Mouse (Mus musculus) right cerebral cortex, adult 2 months (tissue): ENCODE results near the gene Arf6.
A peak's percentile ranks its signal among the peaks of the same experiment; 100 is the strongest.
"Not testable (repeated sequence)": the region's sequence is repeated elsewhere in the genome, so short reads cannot be mapped to it uniquely, and the experiment has no call there.

ENCODE experiments used
- DNase-seq, 2 experiments: peaks; one replicate each; pipeline ENCODE4 v3.0.0; 2021 to 2022; ENCODE audit warnings: low spot score in 2 of 2

The Arf6 gene

DNA sequence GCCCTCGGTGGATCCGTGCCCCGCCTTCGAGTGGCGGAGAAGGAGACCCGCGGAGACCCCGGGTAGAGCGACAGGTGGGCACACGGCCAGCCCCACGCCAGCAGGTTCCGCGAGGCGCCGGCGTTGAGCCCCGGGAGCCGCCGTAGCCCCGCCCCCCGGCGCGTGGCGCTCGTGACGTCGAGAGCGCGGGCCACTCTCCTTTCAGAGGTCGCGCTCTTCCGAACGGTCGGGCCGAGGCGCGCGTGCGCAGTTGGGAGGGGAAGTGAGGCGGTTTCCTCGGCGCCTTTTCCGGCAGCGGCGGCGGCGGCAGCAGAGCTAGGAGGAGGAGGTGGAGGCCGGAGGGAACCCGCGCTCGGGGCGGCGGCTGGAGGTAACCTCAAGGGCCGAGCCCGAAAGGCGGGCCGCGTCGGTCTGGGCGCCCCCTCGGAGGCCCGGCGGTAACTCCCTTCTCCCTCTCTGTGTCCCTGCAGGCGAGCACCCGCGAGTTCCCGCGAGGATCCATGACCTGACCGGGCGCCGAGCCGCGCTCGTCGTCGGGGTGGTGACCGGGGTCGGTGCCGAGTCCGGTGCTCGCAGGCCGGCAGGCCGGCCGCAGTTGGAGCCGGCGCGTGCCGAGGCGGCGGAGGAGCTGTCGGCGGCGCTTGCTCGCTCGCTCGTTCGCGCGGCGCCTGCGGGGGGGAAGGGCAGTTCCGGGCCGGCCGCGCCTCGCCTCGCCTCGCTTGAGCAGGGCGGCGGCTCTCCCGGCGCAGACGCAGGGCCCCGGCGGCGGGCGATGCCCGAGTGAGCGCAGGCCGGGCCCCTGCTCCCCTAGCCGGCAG, at the start of gene Arf6, which contains the start of gene Gm9887:
Arf6 (plus strand) TSS at position 297 of the 818 bp plus-strand sequence.
Gm9887 (minus strand) TSS at position 605 of the 818 bp plus-strand sequence.
- DNase-seq: peak; percentile 96 to 97

DNA sequence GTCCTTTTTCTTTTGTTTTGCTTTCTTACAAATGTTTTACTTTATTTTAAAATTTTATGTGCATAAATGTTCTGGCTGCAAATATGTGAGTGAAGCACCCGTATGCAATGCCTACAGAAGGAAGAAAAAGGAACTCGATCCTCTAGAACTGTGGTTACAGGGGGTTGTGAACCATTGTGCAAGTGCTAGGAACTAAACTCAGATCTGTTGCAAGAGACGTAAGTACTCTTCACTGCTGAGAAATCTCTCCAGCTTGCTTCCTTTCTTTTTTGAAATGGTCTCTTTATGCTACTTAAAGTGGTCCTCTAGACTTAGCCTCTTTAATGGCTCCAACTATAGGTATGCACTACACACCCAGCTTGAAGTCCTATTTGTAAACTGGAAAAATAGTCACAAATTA, 40.8 kb upstream of the Arf6 start:
- no peak for DNase-seq

DNA sequence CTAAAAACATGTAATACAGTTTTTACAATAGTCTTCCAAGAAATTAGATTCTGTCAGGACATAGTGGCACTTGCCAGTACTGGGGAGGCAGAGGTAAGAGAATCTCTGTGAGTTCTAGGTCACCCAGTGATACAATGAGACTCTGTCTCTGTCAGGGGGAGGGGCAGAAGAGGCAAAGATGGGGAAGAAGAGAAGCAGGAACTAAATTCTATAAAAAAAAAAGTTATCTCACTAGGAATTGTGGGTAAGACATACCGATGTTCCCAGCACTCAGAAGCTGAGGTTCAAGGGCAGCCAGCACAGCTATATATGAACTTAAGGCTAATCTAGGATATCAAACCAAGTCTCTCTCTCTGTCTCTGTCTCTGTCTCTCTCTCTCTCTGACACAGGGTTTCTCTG, 39.8 kb upstream of the Arf6 start:
- DNase-seq: no peak

DNA sequence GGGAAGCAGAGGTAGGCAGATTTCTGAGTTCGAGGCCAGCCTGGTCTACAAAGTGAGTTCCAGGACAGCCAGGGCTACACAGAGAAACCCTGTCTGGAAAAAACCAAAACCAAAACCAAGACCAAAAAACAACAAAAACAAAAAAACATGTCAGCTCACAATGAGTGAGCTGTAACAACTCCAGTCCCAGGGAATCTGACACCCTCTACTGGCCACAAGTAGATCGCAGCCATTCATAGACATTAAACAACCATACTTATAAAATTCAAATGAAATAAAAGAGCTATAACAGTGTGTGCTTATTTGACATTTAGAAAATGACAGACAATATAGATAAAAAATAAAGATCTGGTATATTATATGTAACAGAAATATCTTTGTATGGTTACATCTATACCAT, 38.4 kb upstream of the Arf6 start:
- peak in 1 of 2 experiments; percentile 35 for DNase-seq

- DNase-seq: no peak
Observed at GRCm38 (mm10) chr12:69349928-69350327, 22.0 kb upstream of the Arf6 start.

DNA sequence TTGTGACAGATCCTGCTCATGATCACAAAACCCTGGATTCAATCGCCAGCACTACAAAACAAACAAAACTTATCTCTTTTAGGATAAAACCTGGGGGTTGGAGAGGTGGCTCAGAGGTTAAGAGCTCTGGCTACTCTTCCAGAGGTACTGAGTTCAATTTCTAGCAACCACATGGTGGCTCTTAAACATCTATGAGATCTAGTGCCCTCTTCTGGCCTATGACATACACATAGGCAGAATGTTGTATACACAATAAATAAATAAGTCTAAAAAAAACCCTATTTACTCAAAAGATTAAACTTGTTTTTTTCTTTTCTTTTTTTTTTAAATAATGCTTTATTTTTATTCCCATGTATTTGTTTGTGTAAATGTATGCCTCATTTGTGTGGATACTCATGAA, 20.3 kb upstream of the Arf6 start:
- DNase-seq: no peak

DNA sequence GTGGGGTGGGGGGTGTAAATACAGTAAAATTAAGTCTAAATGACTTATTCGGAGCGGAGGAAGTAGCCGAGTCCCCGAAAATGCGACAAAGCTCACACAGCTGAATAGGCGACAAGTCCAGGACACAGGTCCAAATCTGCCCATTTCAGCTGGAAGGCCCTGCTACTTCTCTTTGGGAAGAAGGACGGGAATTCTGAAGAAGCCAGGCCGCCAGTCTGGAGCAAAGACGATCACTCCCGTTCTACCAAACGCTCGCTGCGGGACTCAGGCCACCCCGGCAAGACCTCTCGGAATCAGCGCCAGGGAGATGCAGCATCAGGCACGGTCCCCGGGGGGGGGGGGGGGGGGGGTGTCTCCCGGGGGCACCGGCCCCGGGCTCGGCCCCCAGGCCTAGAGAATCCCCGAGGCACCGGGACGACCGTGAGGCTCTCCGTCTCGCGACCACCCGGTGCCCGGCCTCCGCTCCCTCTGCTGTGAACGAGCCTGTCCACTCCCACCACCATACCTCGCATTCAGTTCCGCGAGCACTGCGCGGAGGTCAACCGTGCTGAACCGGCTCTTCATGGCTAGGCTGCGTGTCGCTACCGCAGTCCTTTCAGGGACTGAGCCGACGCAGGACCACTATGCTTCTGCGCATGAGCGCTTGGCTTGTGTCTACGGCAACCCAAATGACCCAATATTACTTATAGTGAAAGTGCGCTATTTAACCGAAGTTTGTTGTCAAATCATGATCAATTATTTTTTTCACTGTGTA, 15.2 kb upstream of the Arf6 start, which contains the start of gene Nemf:
Nemf (minus strand) TSS at position 620 of the 754 bp plus-strand sequence.
- peak; percentile 90 to 91 for DNase-seq

DNA sequence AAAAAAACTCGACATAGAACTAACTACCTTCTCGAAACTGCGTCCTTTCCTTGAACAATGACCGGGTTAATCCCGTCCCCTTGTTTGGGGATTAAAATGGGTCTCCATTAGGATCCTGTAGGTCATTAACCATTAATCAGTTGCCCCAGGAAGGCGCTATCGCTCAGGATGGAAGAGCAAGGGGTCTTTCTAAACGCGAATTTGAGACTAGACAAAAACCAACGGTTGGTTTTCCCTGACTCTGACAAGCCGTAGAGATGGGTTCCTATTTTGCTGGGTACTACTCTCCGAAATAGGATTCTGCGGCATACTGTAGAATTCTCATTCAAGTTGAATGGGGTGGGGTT, 14.7 kb upstream of the Arf6 start:
- no peak for DNase-seq

DNA sequence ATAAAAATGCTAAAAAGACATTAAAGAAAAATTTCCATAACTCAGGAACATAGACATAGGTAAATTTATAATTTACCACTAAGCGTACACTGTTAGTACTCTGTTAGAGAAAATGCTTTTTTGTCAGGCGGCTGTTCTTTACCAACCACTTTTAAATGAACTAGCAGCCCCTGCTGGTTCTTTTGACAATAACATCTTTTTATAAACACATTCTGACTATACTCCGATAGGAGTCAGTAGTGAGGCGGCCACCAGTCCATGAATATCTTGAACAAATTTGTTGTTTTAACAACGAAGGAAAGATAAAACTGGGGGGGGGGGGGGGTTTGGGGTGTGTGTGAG, 11.3 kb upstream of the Arf6 start:
- DNase-seq: peak; percentile 49 to 77

DNA sequence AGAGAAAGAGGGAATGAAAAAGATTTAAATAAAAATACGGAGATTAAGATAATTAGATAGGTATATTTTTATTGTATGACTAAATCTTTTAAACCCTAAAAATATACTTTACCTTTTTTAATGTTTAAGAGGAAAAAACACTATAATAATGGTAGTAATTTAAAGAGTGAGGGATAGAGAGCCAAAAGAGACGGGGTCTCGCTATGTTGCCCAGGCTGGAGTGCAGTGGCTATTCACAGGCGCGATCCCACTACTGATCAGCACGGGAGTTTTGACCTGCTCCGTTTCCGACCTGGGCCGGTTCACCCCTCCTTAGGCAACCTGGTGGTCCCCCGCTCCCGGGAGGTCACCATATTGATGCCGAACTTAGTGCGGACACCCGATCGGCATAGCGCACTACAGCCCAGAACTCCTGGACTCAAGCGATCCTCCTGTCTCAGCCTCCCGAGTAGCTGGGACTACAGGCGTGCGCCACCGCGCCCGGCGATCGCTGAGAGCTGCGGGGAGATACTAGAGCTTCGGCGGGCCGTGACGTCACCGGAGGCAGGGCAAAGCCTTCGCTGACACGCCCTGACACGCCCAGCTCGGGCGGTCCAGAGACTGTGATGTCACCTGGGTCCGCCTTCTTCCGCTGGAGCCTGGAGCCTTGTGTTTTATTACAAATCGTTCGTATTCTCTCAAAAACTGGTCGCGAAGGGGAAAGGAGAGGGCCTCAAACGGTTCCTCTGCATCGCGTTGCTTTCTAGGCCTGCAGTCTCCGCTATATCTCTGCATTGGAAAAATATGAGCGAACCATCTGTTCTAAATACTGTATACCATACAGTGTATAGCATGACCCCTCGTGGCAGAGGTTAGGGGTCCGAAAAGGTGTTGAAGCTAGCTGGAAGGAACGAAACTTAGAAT, 10.7 kb upstream of the Arf6 start:
- peak; percentile 99 for DNase-seq

DNA sequence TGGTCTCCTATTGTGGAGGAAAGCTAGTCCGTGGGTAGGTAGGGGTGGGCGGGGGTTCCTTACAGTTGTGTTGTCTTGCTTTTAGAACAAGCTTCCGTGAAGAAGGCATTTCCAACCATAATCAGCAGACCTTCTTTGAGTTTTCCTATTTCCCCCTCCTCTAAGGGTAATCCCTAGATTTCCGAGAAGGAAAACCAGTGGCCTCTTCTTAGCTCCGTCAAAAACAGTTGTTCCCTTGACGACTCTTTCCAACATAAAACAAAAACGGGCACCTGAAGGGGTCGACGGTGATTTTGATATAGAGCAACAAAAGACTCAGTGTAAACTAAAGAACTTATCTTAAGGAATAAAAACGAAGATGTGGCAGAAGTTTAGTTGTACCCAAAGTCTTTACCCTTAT, 10.0 kb upstream of the Arf6 start:
- DNase-seq: no peak

DNA sequence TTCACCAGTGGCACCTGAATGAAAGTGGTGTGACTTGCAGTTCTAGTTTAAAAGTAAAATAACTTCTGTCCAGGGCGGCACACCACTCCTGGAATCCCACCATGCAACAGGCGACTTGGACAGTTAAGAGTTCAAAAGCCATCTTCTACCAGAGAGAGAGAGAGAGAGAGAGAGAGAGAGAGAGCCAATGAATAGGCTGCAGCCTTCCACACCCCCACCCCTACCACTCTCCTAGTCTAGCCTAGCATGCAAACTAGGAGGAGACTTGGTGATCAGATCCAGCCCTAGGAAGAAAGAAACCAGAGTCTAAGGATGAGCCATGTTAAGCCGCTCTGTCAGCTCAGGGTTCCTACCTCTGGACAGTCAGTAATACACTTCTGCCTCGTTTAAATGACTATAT, 9.6 kb upstream of the Arf6 start:
- no peak for DNase-seq

DNA sequence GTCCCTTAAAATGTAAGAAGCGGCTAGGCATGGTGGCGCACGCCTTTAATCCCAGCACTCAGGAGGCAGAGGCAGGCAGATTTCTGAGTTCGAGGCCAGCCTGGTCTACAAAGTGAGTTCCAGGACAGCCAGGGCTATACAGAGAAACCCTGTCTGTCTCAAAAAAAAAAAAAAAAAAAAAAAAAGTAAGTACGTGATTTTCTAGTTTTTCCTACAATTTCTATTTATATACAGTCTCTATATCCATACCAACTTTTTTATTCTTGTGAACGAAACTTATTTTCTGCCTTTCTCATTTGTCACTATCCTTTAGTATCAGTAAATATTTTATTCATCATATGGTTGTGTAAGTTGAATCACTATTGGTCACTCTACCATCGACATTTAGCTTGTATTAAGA, 8.8 kb upstream of the Arf6 start:
- not testable (repeated sequence) for DNase-seq

DNA sequence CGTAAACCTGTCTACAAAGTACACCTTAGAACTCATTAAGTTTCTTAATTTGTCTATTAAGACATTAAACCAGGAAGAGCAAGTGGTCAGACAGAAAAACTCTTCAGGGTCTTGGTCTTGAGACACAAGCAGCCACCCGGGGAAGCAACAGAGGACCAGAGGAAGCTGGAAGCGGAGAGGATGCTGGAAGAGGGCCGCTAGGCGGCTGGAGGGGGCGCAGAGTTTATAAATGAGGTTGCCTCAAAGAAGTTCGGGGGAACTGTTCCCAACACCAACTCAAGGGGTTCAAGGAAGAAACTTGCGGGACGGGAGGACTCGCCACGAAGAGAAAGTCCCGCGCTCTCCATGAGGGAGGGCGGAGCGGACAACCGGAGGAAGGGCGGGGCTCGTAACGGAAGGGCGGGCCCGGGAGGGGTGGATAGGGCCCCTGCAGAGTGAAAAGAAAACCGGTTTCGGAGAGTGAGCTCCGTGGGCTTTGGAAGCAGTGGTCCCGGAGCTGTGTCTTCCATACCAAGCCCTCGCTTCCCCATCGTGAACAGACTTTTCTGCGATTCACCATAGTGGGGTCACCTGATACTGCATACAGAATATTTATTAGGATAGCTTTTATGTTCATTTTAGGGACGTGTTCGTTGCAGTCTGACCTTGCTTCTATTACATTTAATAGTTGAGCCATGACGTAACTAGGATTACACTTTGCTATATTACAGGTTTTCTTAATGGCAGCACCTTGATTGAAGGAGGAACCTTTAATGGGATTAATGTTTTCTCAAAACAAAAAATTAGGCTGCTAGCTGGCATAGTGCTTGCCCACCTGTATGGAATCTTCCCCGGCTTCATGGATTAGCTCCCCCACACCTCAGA, 7.8 kb upstream of the Arf6 start:
- peak; percentile 64 to 67 for DNase-seq

GRCm38 (mm10) chr12:69365757-69366156, 6.2 kb upstream of the Arf6 start:
- DNase-seq: no peak

DNA sequence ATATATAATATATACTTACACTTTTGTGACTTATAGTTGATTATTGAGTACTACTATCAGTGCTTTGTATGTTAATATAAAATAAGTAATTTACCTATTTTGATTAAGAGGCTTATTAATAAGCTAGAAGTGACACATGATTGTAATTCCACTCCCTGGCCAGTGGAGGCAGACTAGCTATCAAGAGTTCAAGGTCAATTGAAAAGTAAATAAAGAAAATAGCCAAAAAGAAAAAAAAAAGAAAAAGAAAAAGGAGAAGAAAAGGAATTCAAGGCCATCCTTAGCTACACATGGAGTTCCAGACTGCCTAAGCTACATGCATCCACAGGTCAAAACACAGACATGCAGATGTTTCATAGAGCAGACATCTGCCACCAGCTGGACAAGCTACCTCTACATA, 5.5 kb upstream of the Arf6 start:
- no peak for DNase-seq

DNA sequence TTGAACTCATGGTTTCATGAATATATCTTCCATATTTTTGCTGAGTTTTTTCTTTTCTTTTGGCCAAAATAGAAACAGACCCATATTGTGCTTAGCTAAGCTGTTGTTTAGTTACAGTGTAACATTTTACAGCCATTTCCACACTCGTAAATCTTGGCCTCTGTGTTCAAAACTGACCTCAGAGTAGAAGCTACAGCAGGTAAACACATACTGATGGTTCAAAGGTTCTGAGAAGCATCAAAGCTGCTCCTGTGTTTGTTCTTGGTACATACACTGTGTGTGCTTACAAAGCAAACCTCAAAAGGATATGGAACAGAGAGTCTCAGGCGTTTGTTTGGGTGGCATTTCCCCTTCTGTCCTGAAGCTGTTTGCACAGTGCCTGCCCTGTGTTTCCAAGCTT, 4.4 kb upstream of the Arf6 start:
- DNase-seq: no peak

- no peak for DNase-seq
Observed at GRCm38 (mm10) chr12:69370936-69371335, 1.0 kb upstream of the Arf6 start.

DNA sequence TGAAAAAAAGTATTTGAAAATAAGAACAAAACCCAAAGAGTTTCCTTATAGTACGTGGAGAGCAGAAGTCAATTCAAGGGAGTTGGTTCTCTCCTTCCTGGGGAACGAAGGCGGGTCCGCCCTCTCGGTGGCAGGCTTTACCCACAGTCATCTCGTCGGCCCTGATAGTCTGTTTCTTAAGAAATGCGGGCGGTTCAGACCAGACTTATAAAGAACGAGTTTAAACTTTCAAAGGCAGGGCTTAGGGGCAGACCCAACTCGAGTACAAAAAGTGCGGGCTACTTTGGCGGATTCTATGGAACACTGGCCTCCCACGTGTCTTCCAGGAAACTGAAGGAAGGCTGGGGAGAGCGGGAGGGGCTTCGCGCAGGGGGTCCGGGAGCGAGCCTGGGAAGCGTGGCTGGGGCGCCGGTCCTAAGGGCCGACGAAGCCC, 513 bp upstream of the Arf6 start:
- DNase-seq: no peak

DNA sequence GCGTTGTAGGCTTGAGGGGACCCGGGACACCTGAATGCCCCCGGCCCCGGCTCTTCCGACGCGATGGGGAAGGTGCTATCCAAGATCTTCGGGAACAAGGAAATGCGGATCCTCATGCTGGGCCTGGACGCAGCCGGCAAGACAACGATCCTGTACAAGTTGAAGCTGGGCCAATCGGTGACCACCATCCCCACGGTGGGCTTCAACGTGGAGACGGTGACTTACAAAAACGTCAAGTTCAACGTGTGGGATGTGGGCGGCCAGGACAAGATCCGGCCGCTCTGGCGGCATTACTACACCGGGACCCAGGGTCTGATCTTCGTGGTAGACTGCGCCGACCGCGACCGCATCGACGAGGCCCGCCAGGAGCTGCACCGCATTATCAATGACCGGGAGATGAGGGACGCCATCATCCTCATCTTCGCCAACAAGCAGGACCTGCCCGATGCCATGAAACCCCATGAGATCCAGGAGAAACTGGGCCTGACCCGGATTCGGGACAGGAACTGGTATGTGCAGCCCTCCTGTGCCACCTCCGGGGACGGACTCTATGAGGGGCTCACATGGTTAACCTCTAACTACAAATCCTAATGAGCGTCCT, 881 bp downstream of the Arf6 start:
- DNase-seq: peak; percentile 9 to 13
